Mouse (Mus musculus): ENCODE data around the gene Hspa1a.

DNA sequence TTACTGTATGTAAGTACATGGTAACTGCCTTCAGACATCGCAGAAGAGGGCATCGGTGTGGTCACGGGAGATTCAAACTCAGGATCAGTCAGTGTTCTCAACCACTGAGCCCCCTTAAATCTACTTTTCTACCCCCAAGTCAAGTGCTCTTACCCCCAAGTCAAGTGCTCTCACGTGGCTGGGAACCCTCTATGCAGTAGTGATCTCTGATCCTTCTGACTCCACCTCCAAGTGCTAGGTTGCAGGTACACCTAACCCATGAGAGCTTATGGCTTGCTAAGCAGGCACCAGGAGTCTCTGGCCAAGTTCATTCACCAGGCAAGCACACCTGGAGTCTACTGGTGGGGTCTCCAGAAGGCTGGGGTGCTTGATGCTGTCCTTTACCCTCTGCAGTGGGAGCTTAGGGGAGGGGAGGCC lies 22.4 kb downstream of the Hspa1a start:
- TF ChIP-seq CTCF (IDR thresholded peaks at IDR 0.05; ENCODE audit: insufficient read depth, low read depth, low read length) (no peak), POLR2A (IDR thresholded peaks at IDR 0.05; ENCODE audit: insufficient read depth, low read depth, low read length) (no peak)

All from olfactory bulb, adult 2 months (tissue).